Mouse (Mus musculus): ENCODE data around the gene Spata5. TPM values are rescaled to one million over a fixed set of nuclear protein-coding genes. Genes with fewer than 3 reads are reported as not detected.
A peak's percentile ranks its signal among the peaks of the same experiment; 100 is the strongest.

The Spata5 gene
- total and polyA plus RNA-seq, 3 experiments, result 33.5 to 67.6 TPM; not detected in 1

- H3K9ac ChIP-seq (ENCODE audit: control insufficient read depth, low read depth, low read length, poor library complexity, severe bottlenecking), result no peak overlapping the region
- H3K9me3 ChIP-seq (replicated peaks; ENCODE audit: insufficient read depth, low read length), result no peaks in the 10 kb centered on the region
- TF ChIP-seq TAL1 (IDR thresholded peaks at IDR 0.05; ENCODE audit: low read length) (no peak), ZMIZ1 (IDR thresholded peaks at IDR 0.05; ENCODE audit: low read depth, low read length) (no peak), MAZ (IDR thresholded peaks at IDR 0.05; ENCODE audit: low read depth, low read length) (no peak), CTCF (IDR thresholded peaks at IDR 0.05 in 2 of 3, conservative IDR thresholded peaks at IDR 0.05 in 1 of 3; ENCODE audit: control insufficient read depth in 1 of 3, insufficient read depth in 1 of 3, low read depth in 2 of 3, low read length in 3 of 3, poor library complexity in 1 of 3, severe bottlenecking in 1 of 3) (no peak)
- H3K27me3 ChIP-seq (ENCODE audit: control insufficient read depth in 1 of 2, insufficient read depth in 2 of 2, low read length in 2 of 2), result no peaks in the 10 kb centered on the region
- H3K36me3 ChIP-seq (ENCODE audit: control insufficient read depth in 1 of 2, insufficient read depth in 2 of 2, low read length in 2 of 2), result peaks cover 15 to 19% of the 10 kb centered on the region in 2 experiments
- no peaks in the 10 kb centered on the region for H3K79me2 ChIP-seq (ENCODE audit: control insufficient read depth, insufficient read depth, low read length, poor library complexity)
- no peak for DNase-seq (ENCODE audit: low read depth, low spot score)
- H3K4me3 ChIP-seq (ENCODE audit: control insufficient read depth in 1 of 2, insufficient read depth in 1 of 2, low read depth in 2 of 2, low read length in 2 of 2), result no peak overlapping the region
- H3K4me1 ChIP-seq (ENCODE audit: control insufficient read depth in 1 of 2, insufficient read depth in 2 of 2, low read length in 2 of 2), result peaks cover 0 to 12% of the 10 kb centered on the region in 2 experiments; a peak in 2 of 4 replicates
- no peak overlapping the region for H3K27ac ChIP-seq (ENCODE audit: control insufficient read depth, low read depth, low read length)
These were observed 57.9 kb downstream of the Spata5 start for GRCm38 (mm10) chr3:37477438-37478188.

GRCm38 (mm10) chr3:37479771-37480170 is 60.1 kb downstream of the Spata5 start:
- no peaks in the 10 kb centered on the region for H3K79me2 ChIP-seq (ENCODE audit: control insufficient read depth, insufficient read depth, low read length, poor library complexity)
- no peak overlapping the region for H3K9ac ChIP-seq (ENCODE audit: control insufficient read depth, low read depth, low read length, poor library complexity, severe bottlenecking)
- no peaks in the 10 kb centered on the region for H3K27me3 ChIP-seq (ENCODE audit: control insufficient read depth in 1 of 2, insufficient read depth in 2 of 2, low read length in 2 of 2)
- TF ChIP-seq MYB (IDR thresholded peaks at IDR 0.05; ENCODE audit: low read depth, low read length) (no peak), USF1 (IDR thresholded peaks at IDR 0.05; ENCODE audit: low read depth, low read length) (no peak), ZMIZ1 (IDR thresholded peaks at IDR 0.05; ENCODE audit: low read depth, low read length) (no peak), MAFK (IDR thresholded peaks at IDR 0.05; ENCODE audit: borderline replicate concordance, low read depth, low read length) (no peak), EP300 (IDR thresholded peaks at IDR 0.05; ENCODE audit: low read depth in 1 of 2, low read length in 2 of 2) (no peak), NELFE (IDR thresholded peaks at IDR 0.05; ENCODE audit: low read depth, low read length) (no peak), E2F4 (IDR thresholded peaks at IDR 0.05; ENCODE audit: borderline replicate concordance, low read depth, low read length) (no peak), MAX (IDR thresholded peaks at IDR 0.05; ENCODE audit: low read length) (no peak), MAZ (IDR thresholded peaks at IDR 0.05; ENCODE audit: low read depth, low read length) (no peak)
- H3K4me1 ChIP-seq (ENCODE audit: control insufficient read depth in 1 of 2, insufficient read depth in 2 of 2, low read length in 2 of 2), result peaks cover 0 to 13% of the 10 kb centered on the region in 2 experiments; a peak in 2 of 4 replicates
- H3K4me3 ChIP-seq (ENCODE audit: control insufficient read depth in 1 of 2, insufficient read depth in 1 of 2, low read depth in 2 of 2, low read length in 2 of 2), result no peak overlapping the region
- H3K27ac ChIP-seq (ENCODE audit: control insufficient read depth, low read depth, low read length), result no peak overlapping the region
- DNase-seq (ENCODE audit: low read depth, low spot score), result no peak
- H3K9me3 ChIP-seq (replicated peaks; ENCODE audit: insufficient read depth, low read length), result no peaks in the 10 kb centered on the region
- H3K36me3 ChIP-seq (ENCODE audit: control insufficient read depth in 1 of 2, insufficient read depth in 2 of 2, low read length in 2 of 2), result peaks cover 12 to 25% of the 10 kb centered on the region in 2 experiments

GRCm38 (mm10) chr3:37481295-37481694 is 61.6 kb downstream of the Spata5 start:
- H3K4me1 ChIP-seq (ENCODE audit: control insufficient read depth in 1 of 2, insufficient read depth in 2 of 2, low read length in 2 of 2), result peaks cover 0 to 10% of the 10 kb centered on the region in 2 experiments; a peak in 2 of 4 replicates
- no peak overlapping the region for H3K27ac ChIP-seq (ENCODE audit: control insufficient read depth, low read depth, low read length)
- H3K4me3 ChIP-seq (ENCODE audit: control insufficient read depth in 1 of 2, insufficient read depth in 1 of 2, low read depth in 2 of 2, low read length in 2 of 2), result no peak overlapping the region
- peaks cover 12 to 24% of the 10 kb centered on the region in 2 experiments for H3K36me3 ChIP-seq (ENCODE audit: control insufficient read depth in 1 of 2, insufficient read depth in 2 of 2, low read length in 2 of 2)
- no peak for DNase-seq (ENCODE audit: low read depth, low spot score)
- TF ChIP-seq MXI1 (IDR thresholded peaks at IDR 0.05; ENCODE audit: low read depth, low read length) (no peak), UBTF (IDR thresholded peaks at IDR 0.05; ENCODE audit: borderline replicate concordance, insufficient read depth, low read depth, low read length) (peak; percentile 80; the same call in 1 of the 2 replicates), SIN3A (IDR thresholded peaks at IDR 0.05; ENCODE audit: low read length) (no peak), NRF1 (IDR thresholded peaks at IDR 0.05; ENCODE audit: insufficient read depth, low read depth, low read length, poor library complexity, severe bottlenecking) (no peak), TBP (IDR thresholded peaks at IDR 0.05; ENCODE audit: low read depth, low read length) (no peak), E2F4 (IDR thresholded peaks at IDR 0.05; ENCODE audit: borderline replicate concordance, low read depth, low read length) (no peak), GATA1 (IDR thresholded peaks at IDR 0.05; ENCODE audit: low read depth, low read length) (no peak)
- H3K9me3 ChIP-seq (replicated peaks; ENCODE audit: insufficient read depth, low read length), result no peaks in the 10 kb centered on the region
- no peaks in the 10 kb centered on the region for H3K27me3 ChIP-seq (ENCODE audit: control insufficient read depth in 1 of 2, insufficient read depth in 2 of 2, low read length in 2 of 2)
- H3K79me2 ChIP-seq (ENCODE audit: control insufficient read depth, insufficient read depth, low read length, poor library complexity), result no peaks in the 10 kb centered on the region
- no peak overlapping the region for H3K9ac ChIP-seq (ENCODE audit: control insufficient read depth, low read depth, low read length, poor library complexity, severe bottlenecking)

All from MEL (cell line).